Comparison of ENCODE assay signal across 22 mouse cellular contexts in the genomic region with DNA sequence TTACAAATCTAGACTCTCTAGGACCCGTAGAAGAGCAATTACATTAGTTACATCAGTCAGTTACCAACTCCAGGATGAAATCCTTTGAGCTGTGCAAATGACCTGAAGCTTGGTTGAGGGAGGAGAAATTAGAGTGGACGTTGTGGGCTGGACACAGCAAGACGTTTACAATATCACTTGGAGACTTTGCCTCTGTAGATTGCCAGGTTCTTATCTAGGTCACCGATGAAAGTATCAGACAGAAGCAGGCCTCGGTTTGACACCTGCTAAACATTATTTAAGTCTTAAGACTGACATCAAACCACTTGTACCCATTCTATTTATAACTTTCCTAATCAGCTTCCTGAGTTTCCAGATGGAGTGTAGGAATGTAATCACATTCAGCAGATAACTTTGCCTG. TPM values are rescaled to one million over a fixed set of nuclear protein-coding genes. Genes with fewer than 3 reads are reported as not detected.
DNase-seq lines count a peak whose midpoint lies in the region; ATAC-seq and TF ChIP-seq lines count a peak whose summit lies in the region.
"Had no signal": no experiment of that assay in that cellular context is flagged by ENCODE, and none has a peak within 500 bp of the region (broad histone marks: within the 10 kb centered on the region; RNA-seq: fewer than 3 reads in every experiment).

No protein-coding gene starts in this region.

- no peaks in the 10 kb centered on the region for H3K36me3 ChIP-seq in heart, embryonic 10.5 days
- H3K36me3 ChIP-seq in heart, embryonic 14.5 days (ENCODE audit: control insufficient read depth, insufficient read depth, low read length): no peaks in the 10 kb centered on the region
- H3K36me3 ChIP-seq in heart, postnatal 0 days (replicated peaks; ENCODE audit: control insufficient read depth, insufficient read depth, low read length): no peaks in the 10 kb centered on the region
- H3K36me3 ChIP-seq: embryonic facial prominence, embryonic 12.5 days; forebrain, embryonic 15.5 days; hindbrain, embryonic 13.5 days had no signal

- intact Hi-C loops in heart, postnatal 25 days (cut with DNase I): no loop called here

- H3K27me3 ChIP-seq in heart, embryonic 10.5 days (ENCODE audit: insufficient read depth, poor library complexity, severe bottlenecking): no peaks in the 10 kb centered on the region
- H3K27me3 ChIP-seq in heart, embryonic 14.5 days (ENCODE audit: control insufficient read depth, insufficient read depth, low read length): no peaks in the 10 kb centered on the region
- no peaks in the 10 kb centered on the region for H3K27me3 ChIP-seq in heart, postnatal 0 days (ENCODE audit: control insufficient read depth, insufficient read depth, low read length)
- H3K27me3 ChIP-seq: embryonic facial prominence, embryonic 12.5 days; forebrain, embryonic 15.5 days; hindbrain, embryonic 13.5 days had no signal

- no peak for TF ChIP-seq CTCF in heart, postnatal 0 days (IDR thresholded peaks at IDR 0.05; ENCODE audit: low read depth)

- H3K9ac ChIP-seq in heart, embryonic 14.5 days (ENCODE audit: low read length): no peak overlapping the region
- H3K9ac ChIP-seq in heart, postnatal 0 days (replicated peaks; ENCODE audit: low read depth, low read length): 0 out of 2 replicates have a peak overlapping the region, but pooled peaks have one; percentile 16
- H3K9ac ChIP-seq: embryonic facial prominence, embryonic 12.5 days; forebrain, embryonic 15.5 days; hindbrain, embryonic 13.5 days had no signal

- no peak for ATAC-seq in heart, embryonic 14.5 days (ENCODE audit: insufficient number of reproducible peaks, insufficient read depth, low FRiP score, low read depth)
- ATAC-seq in heart, postnatal 0 days (ENCODE audit: insufficient read depth, low read depth): no peak
- ATAC-seq: forebrain, embryonic 15.5 days; hindbrain, postnatal 0 days had no signal

- H3K9me3 ChIP-seq in heart, embryonic 10.5 days: no peaks in the 10 kb centered on the region
- H3K9me3 ChIP-seq in heart, embryonic 14.5 days (ENCODE audit: control insufficient read depth, low read length): no peaks in the 10 kb centered on the region
- no peaks in the 10 kb centered on the region for H3K9me3 ChIP-seq in heart, postnatal 0 days (replicated peaks; ENCODE audit: control insufficient read depth, low read length)
- H3K9me3 ChIP-seq: embryonic facial prominence, embryonic 12.5 days; forebrain, embryonic 15.5 days; hindbrain, embryonic 13.5 days had no signal

- H3K4me3 ChIP-seq in heart, embryonic 10.5 days: no peak overlapping the region; the same call in 1 of the 2 replicates
- H3K4me3 ChIP-seq in heart, embryonic 14.5 days (ENCODE audit: control insufficient read depth in 1 of 2, insufficient read depth in 1 of 2, low read depth in 1 of 2, low read length in 2 of 2): no peak overlapping the region
- H3K4me3 ChIP-seq in heart, postnatal 0 days (ENCODE audit: low read depth, low read length): no peak overlapping the region
- H3K4me3 ChIP-seq: embryonic facial prominence, embryonic 12.5 days; forebrain, embryonic 15.5 days; hindbrain, embryonic 13.5 days had no signal

- 14% methylated on average over 5 of the region's 5 CpGs for WGBS in heart, embryonic 10.5 days
- 8% methylated on average over 5 of the region's 5 CpGs for WGBS in heart, embryonic 14.5 days
- 10% methylated on average over 5 of the region's 5 CpGs for WGBS in heart, postnatal 0 days

- peak overlapping the region; percentile 30 for H3K4me2 ChIP-seq in heart, embryonic 14.5 days (ENCODE audit: low read length)
- no peak overlapping the region for H3K4me2 ChIP-seq in heart, postnatal 0 days (ENCODE audit: low read depth, low read length)
- H3K4me2 ChIP-seq: embryonic facial prominence, embryonic 12.5 days; forebrain, embryonic 15.5 days; hindbrain, embryonic 13.5 days had no signal

- peak overlapping the region; percentile 92 for H3K27ac ChIP-seq in heart, embryonic 10.5 days
- peak overlapping the region; percentile 87 to 96; a peak in 3 of 4 replicates for H3K27ac ChIP-seq in heart, embryonic 14.5 days (replicated peaks in 1 of 2; ENCODE audit: control insufficient read depth in 1 of 2, insufficient read depth in 1 of 2, low read depth in 2 of 2, low read length in 2 of 2)
- peak overlapping the region; percentile 95 for H3K27ac ChIP-seq in heart, postnatal 0 days (ENCODE audit: low read depth)
- H3K27ac ChIP-seq: embryonic facial prominence, embryonic 12.5 days; forebrain, embryonic 15.5 days; hindbrain, embryonic 13.5 days; hindbrain, postnatal 0 days; kidney, postnatal 0 days had no signal

- no peak for DNase-seq in heart, embryonic 10.5 days (ENCODE audit: low spot score)
- DNase-seq in heart, postnatal 25 days (ENCODE audit: low spot score): no peak
- no peak for DNase-seq in heart, postnatal 4 days
- peak; percentile 68 for DNase-seq in heart, postnatal 0 days (ENCODE audit: low spot score)
- peak; percentile 82 for DNase-seq in skeletal muscle tissue, adult 2 months (ENCODE audit: low read depth, low spot score)
- no peak for DNase-seq in adrenal gland, postnatal 25 days
- DNase-seq: adrenal gland, adult 2 months; adrenal gland, postnatal 36 days; cerebellum, adult 11 months; cerebellum, adult 8-10 months; cerebellum, postnatal 14 days; gastrocnemius, postnatal 25 days; kidney, adult 11 months; kidney, adult 9 months had no signal

- TF ChIP-seq EP300 in heart, postnatal 0 days (IDR thresholded peaks at IDR 0.05; ENCODE audit: low read depth): no peak

- H3K4me1 ChIP-seq in heart, embryonic 10.5 days: peaks cover 73% of the 10 kb centered on the region
- peaks cover 14 to 53% of the 10 kb centered on the region in 2 experiments for H3K4me1 ChIP-seq in heart, embryonic 14.5 days (ENCODE audit: control insufficient read depth in 2 of 2, insufficient read depth in 2 of 2, low read length in 2 of 2)
- peaks cover 34% of the 10 kb centered on the region for H3K4me1 ChIP-seq in heart, postnatal 0 days (ENCODE audit: control insufficient read depth, insufficient read depth)

RNA-seq across cellular contexts. Expression of a gene that starts 45.6 kb away (rescaled TPM):
- polyA plus RNA-seq in heart, embryonic 10.5 days (2016; fragmentation: Nextera tagmentation; extraction: Ambion mirVana): 162 and 264 TPM in 2 replicates
- total RNA-seq in heart, postnatal 25 days (2021): 100 to 1,000 TPM; 808 to 915 TPM
- polyA plus RNA-seq in heart, embryonic 14.5 days (2014; fragmentation: Nextera tagmentation; extraction: Ambion mirVana): 241 and 266 TPM in 2 replicates
- 100 to 1,000 TPM; 480 to 524 TPM for total RNA-seq in heart, postnatal 4 days (2021)
- 512 and 650 TPM in 2 replicates for total RNA-seq in heart, postnatal 0 days (2014; rRNA removed; ENCODE audit: low replicate concordance)
- 336 and 367 TPM in 2 replicates for polyA plus RNA-seq in heart, postnatal 0 days (2015; fragmentation: Nextera tagmentation; extraction: Ambion mirVana)
- total RNA-seq in adrenal gland, postnatal 25 days (2021): 64.5 and 70.8 TPM in 2 replicates

RNA-seq across cellular contexts. Expression of a gene that starts 52.6 kb away (rescaled TPM):
- not detected in 2 replicates for polyA plus RNA-seq in heart, embryonic 10.5 days (2016; fragmentation: Nextera tagmentation; extraction: Ambion mirVana)
- total RNA-seq in heart, postnatal 25 days (2021): 1 to 10 TPM; 7.3 to 8.7 TPM
- 0.11 and 0.34 TPM in 2 replicates for polyA plus RNA-seq in heart, embryonic 14.5 days (2014; fragmentation: Nextera tagmentation; extraction: Ambion mirVana)
- 1 to 10 TPM; 2.5 to 3.2 TPM for total RNA-seq in heart, postnatal 4 days (2021)
- 1.6 and 4.4 TPM in 2 replicates for total RNA-seq in heart, postnatal 0 days (2014; rRNA removed; ENCODE audit: low replicate concordance)
- 0.33 and 0.44 TPM in 2 replicates for polyA plus RNA-seq in heart, postnatal 0 days (2015; fragmentation: Nextera tagmentation; extraction: Ambion mirVana)
- 1.7 and 2.5 TPM in 2 replicates for total RNA-seq in adrenal gland, postnatal 25 days (2021)
- total RNA-seq: ES-E14 had no signal
- polyA plus RNA-seq: forebrain, embryonic 11.5 days had no signal

Comparison
In these comparisons a context has a peak if more than half of its experiments do, and no peak if none do; other contexts are left out.
1. DNase-seq: peak in heart, postnatal 0 days (single experiment) and skeletal muscle tissue, adult 2 months (single experiment); none in heart, embryonic 10.5 days (single experiment), heart, postnatal 25 days (single experiment), heart, postnatal 4 days (single experiment) and adrenal gland, postnatal 25 days (single experiment).
2. Peak in every context shown above with its lines, with median percentiles within 50 percentile points of each other: H3K27ac ChIP-seq.